Mouse (Mus musculus) kidney, adult 2 months (tissue): ENCODE measurements at regions not wholly inside any gene's neighbourhood (a gene's known extent, or its start where the extent isn't known, plus 50 kb on each side); places are given as distances from the start of the nearest gene placed in this dataset.

ENCODE experiments used
- CTCF ChIP-seq: fragments of 200-500 bp; conservative IDR thresholded peaks from 2 replicates; pipeline ENCODE4 v1.5.1; 2011; ENCODE audit warnings: low read depth, mild to moderate bottlenecking, control low read depth, low read length, moderate library complexity, mixed read lengths; ENCODE audit not compliant: insufficient read depth, insufficient read length
- POLR2A ChIP-seq: fragments of 200-500 bp; IDR thresholded peaks from one replicate; pipeline ENCODE4 v1.6.1; 2011; ENCODE audit warnings: low read depth, low read length, control low read depth

DNA sequence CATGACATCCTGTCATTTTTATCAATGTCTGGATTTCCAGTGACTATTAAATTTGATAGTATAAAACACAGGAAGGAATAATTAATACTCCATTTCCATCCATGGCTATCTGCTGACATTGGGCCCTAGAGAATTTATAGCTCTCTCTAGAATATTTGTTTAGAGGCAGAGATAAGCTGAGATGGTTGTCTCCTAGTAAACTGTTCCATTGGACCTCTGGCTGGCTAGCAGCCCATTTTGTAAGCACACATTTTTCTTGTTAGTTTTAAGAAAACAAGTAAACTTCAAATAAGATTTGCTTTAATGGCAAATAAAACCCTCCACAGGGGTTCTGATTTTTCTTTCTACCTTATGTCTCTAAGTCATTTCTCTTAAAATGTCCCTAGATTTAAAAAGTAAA lies 288.9 kb downstream of the C1d start:
- no peak for TF ChIP-seq CTCF
- no peak for TF ChIP-seq POLR2A
